Mouse (Mus musculus) cerebellum, postnatal 36 days (tissue): ENCODE data around the gene Tns3.
A peak's percentile ranks its signal among the peaks of the same experiment; 100 is the strongest.

Source experiments
- DNase-seq, 2 experiments: peaks; one replicate each; pipeline ENCODE4 v3.0.0; 2021 to 2022; ENCODE audit warnings: mixed read lengths in 2 of 2

Tns3 gene

GRCm38 (mm10) chr11:8679221-8679620 lies 14.9 kb upstream of the Tns3 start:
- no peak for DNase-seq

GRCm38 (mm10) chr11:8678260-8678995 lies 14.1 kb upstream of the Tns3 start:
- DNase-seq, result no peak

GRCm38 (mm10) chr11:8675701-8676474 lies 11.6 kb upstream of the Tns3 start:
- no peak for DNase-seq

GRCm38 (mm10) chr11:8674549-8675149 lies 10.3 kb upstream of the Tns3 start:
- no peak for DNase-seq

- DNase-seq, result no peak
These were observed 7.4 kb upstream of the Tns3 start for GRCm38 (mm10) chr11:8671698-8672097.

- DNase-seq, result no peak
These were observed 4.8 kb upstream of the Tns3 start for GRCm38 (mm10) chr11:8669138-8669537.

GRCm38 (mm10) chr11:8664797-8665196 lies 462 bp upstream of the Tns3 start:
- no peak for DNase-seq

GRCm38 (mm10) chr11:8663444-8664392 lies 617 bp downstream of the Tns3 start:
- peak in 1 of 2 experiments; percentile 21 for DNase-seq

- DNase-seq, result no peak
These were observed 1.5 kb downstream of the Tns3 start for GRCm38 (mm10) chr11:8662706-8663429.

GRCm38 (mm10) chr11:8660951-8661350 lies 3.4 kb downstream of the Tns3 start:
- no peak for DNase-seq

GRCm38 (mm10) chr11:8659851-8660250 lies 4.5 kb downstream of the Tns3 start:
- no peak for DNase-seq

GRCm38 (mm10) chr11:8659061-8659460 lies 5.3 kb downstream of the Tns3 start:
- no peak for DNase-seq

GRCm38 (mm10) chr11:8657493-8657892 lies 6.8 kb downstream of the Tns3 start:
- DNase-seq, result no peak

- no peak for DNase-seq
These were observed 7.6 kb downstream of the Tns3 start for GRCm38 (mm10) chr11:8656448-8657393.

GRCm38 (mm10) chr11:8653800-8654295 lies 10.5 kb downstream of the Tns3 start:
- peak; percentile 45 to 50 for DNase-seq

GRCm38 (mm10) chr11:8652792-8653645 lies 11.3 kb downstream of the Tns3 start:
- DNase-seq, result no peak

- no peak for DNase-seq
These were observed 12.1 kb downstream of the Tns3 start for GRCm38 (mm10) chr11:8652116-8652714.

- no peak for DNase-seq
These were observed 12.8 kb downstream of the Tns3 start for GRCm38 (mm10) chr11:8651448-8652035.

GRCm38 (mm10) chr11:8645609-8646008 lies 18.7 kb downstream of the Tns3 start:
- no peak for DNase-seq
